Mouse (Mus musculus) liver, postnatal 0 days (tissue): ENCODE measurements at regions not wholly inside any gene's neighbourhood (a gene's known extent, or its start where the extent isn't known, plus 50 kb on each side); places are given as distances from the start of the nearest gene placed in this dataset.
A peak's percentile ranks its signal among the peaks of the same experiment; 100 is the strongest.

ENCODE experiments used
- ATAC-seq: fragments of 200-750 bp; cut with Nextera tagmentation; 2 replicates; pipeline ENCODE4 v1.8.0; 2017; ENCODE audit warnings: mild to moderate bottlenecking, moderate library complexity
- DNase-seq: peaks from one replicate; pipeline ENCODE4 v3.0.0-alpha.2; 2016
- H3K27ac ChIP-seq: fragments of 300-500 bp; sonication (generic); 2 replicates; pipeline ENCODE4 v1.5.1; 2014; ENCODE audit warnings: antibody characterized with exemption, moderate library complexity, mild to moderate bottlenecking, low read depth
- H3K27me3 ChIP-seq: fragments of 300-500 bp; sonication (generic); 2 replicates; pipeline ENCODE4 v1.6.1; 2014; ENCODE audit warnings: low read length, control low read depth, mixed read lengths; ENCODE audit not compliant: insufficient read depth
- H3K36me3 ChIP-seq: fragments of 300-500 bp; sonication (generic); replicated peaks from 2 replicates; pipeline ENCODE4 v1.6.1; 2014; ENCODE audit warnings: mild to moderate bottlenecking, control low read depth, low read length, moderate library complexity, mixed read lengths; ENCODE audit not compliant: insufficient read depth
- H3K4me1 ChIP-seq: fragments of 300-500 bp; sonication (generic); 2 replicates; pipeline ENCODE4 v1.6.1; 2014; ENCODE audit warnings: antibody characterized with exemption, mild to moderate bottlenecking, control low read depth; ENCODE audit not compliant: insufficient read depth
- H3K4me2 ChIP-seq: fragments of 300-500 bp; sonication (generic); 2 replicates; pipeline ENCODE4 v1.6.1; 2014; ENCODE audit warnings: low read depth, mild to moderate bottlenecking, low read length, moderate library complexity, mixed read lengths
- H3K4me3 ChIP-seq: fragments of 300-500 bp; sonication (generic); 2 replicates; pipeline ENCODE4 v1.5.1; 2014; ENCODE audit warnings: low read depth, low read length
- H3K9ac ChIP-seq: fragments of 300-500 bp; sonication (generic); replicated peaks from 2 replicates; pipeline ENCODE4 v1.6.1; 2014; ENCODE audit warnings: mild to moderate bottlenecking, moderate library complexity
- H3K9me3 ChIP-seq: fragments of 300-500 bp; sonication (generic); 2 replicates; pipeline ENCODE4 v1.6.1; 2016; ENCODE audit warnings: mild to moderate bottlenecking, control low read depth, low read length, mixed read lengths
- CTCF ChIP-seq: sonication (generic); IDR thresholded peaks from 2 replicates; pipeline ENCODE4 v1.5.1; 2016; ENCODE audit warnings: antibody characterized with exemption, low read depth
- EP300 ChIP-seq: IDR thresholded peaks from 2 replicates; pipeline ENCODE4 v1.6.1; 2016; ENCODE audit warnings: antibody characterized with exemption, low read depth, mild to moderate bottlenecking
- WGBS: fragments of 180-500 bp; shearing (Covaris S2); extraction: QIAGEN DNeasy Blood & Tissue Kit; methylation state at CpG from one replicate; pipeline ENCODE4 v1.1.7; 2014; ENCODE audit not compliant: insufficient replicate concordance; 5-methylcytosine and 5-hydroxymethylcytosine counted together

GRCm38 (mm10) chr4:106214170-106214569 is 101.8 kb upstream of the Usp24 start:
- Histone ChIP-seq H3K4me1 (no peaks in the 10 kb centered on the region), H3K9ac (no peak overlapping the region), H3K27ac (no peak overlapping the region), H3K27me3 (no peaks in the 10 kb centered on the region), H3K9me3 (no peaks in the 10 kb centered on the region), H3K36me3 (no peaks in the 10 kb centered on the region), H3K4me2 (no peak overlapping the region), H3K4me3 (no peak overlapping the region)
- no peak for DNase-seq
- WGBS, result 70% methylated on average over 5 of the region's 5 CpGs
- no peak for ATAC-seq
- TF ChIP-seq EP300 (no peak), CTCF (no peak)

- Histone ChIP-seq H3K4me1 (no peaks in the 10 kb centered on the region), H3K9ac (no peak overlapping the region), H3K36me3 (no peaks in the 10 kb centered on the region), H3K27ac (no peak overlapping the region), H3K27me3 (no peaks in the 10 kb centered on the region), H3K4me2 (no peak overlapping the region), H3K4me3 (no peak overlapping the region), H3K9me3 (no peaks in the 10 kb centered on the region)
- WGBS, result 70% methylated on average over 9 of the region's 9 CpGs
- TF ChIP-seq CTCF, result no peak
- no peak for TF ChIP-seq EP300
- no peak for ATAC-seq
- peak; percentile 42 for DNase-seq
Measured at GRCm38 (mm10) chr4:106220621-106221020, 95.4 kb upstream of the Usp24 start.

GRCm38 (mm10) chr4:106225184-106225862 is 90.7 kb upstream of the Usp24 start:
- H3K27ac ChIP-seq, result no peak overlapping the region
- no peaks in the 10 kb centered on the region for H3K36me3 ChIP-seq
- ATAC-seq (no peak), DNase-seq (peak; percentile 58)
- H3K4me3 ChIP-seq, result 0 out of 2 replicates have a peak overlapping the region, but pooled peaks have one; percentile 13
- H3K27me3 ChIP-seq, result no peaks in the 10 kb centered on the region
- no peaks in the 10 kb centered on the region for H3K4me1 ChIP-seq
- TF ChIP-seq EP300, result no peak
- peak; percentile 82 for TF ChIP-seq CTCF
- WGBS, result 33% methylated on average over 12 of the region's 12 CpGs
- no peak overlapping the region for H3K9ac ChIP-seq
- H3K4me2 ChIP-seq, result peak overlapping the region; percentile 53
- peaks cover 2% of the 10 kb centered on the region; the same call in 1 of the 2 replicates for H3K9me3 ChIP-seq

GRCm38 (mm10) chr4:106227428-106227827 is 88.6 kb upstream of the Usp24 start:
- no peak overlapping the region for H3K4me3 ChIP-seq
- no peak for ATAC-seq
- DNase-seq, result no peak
- H3K4me1 ChIP-seq, result peaks cover 6% of the 10 kb centered on the region
- H3K9ac ChIP-seq, result no peak overlapping the region
- peaks cover 2% of the 10 kb centered on the region; the same call in 1 of the 2 replicates for H3K9me3 ChIP-seq
- 74% methylated on average over 8 of the region's 8 CpGs for WGBS
- no peaks in the 10 kb centered on the region for H3K27me3 ChIP-seq
- TF ChIP-seq CTCF (peak; percentile 18; the same call in 1 of the 2 replicates), EP300 (no peak)
- H3K36me3 ChIP-seq, result no peaks in the 10 kb centered on the region
- no peak overlapping the region for H3K27ac ChIP-seq
- no peak overlapping the region for H3K4me2 ChIP-seq

- Histone ChIP-seq H3K9me3 (peaks cover 2% of the 10 kb centered on the region; the same call in 1 of the 2 replicates), H3K27me3 (no peaks in the 10 kb centered on the region), H3K4me2 (no peak overlapping the region), H3K4me3 (no peak overlapping the region), H3K36me3 (no peaks in the 10 kb centered on the region), H3K4me1 (peaks cover 11% of the 10 kb centered on the region), H3K9ac (no peak overlapping the region), H3K27ac (no peak overlapping the region)
- 35% methylated on average over 9 of the region's 9 CpGs for WGBS
- ATAC-seq, result peak; percentile 67
- DNase-seq, result peak; percentile 76
- TF ChIP-seq EP300, result no peak
- TF ChIP-seq CTCF, result peak; percentile 98
Measured at GRCm38 (mm10) chr4:106228534-106228933, 87.5 kb upstream of the Usp24 start.

- Histone ChIP-seq H3K4me2 (no peak overlapping the region), H3K4me3 (no peak overlapping the region), H3K27me3 (no peaks in the 10 kb centered on the region), H3K27ac (no peak overlapping the region), H3K9ac (no peak overlapping the region), H3K9me3 (peaks cover 2% of the 10 kb centered on the region; the same call in 1 of the 2 replicates), H3K36me3 (no peaks in the 10 kb centered on the region), H3K4me1 (peaks cover 11% of the 10 kb centered on the region)
- DNase-seq (no peak), ATAC-seq (no peak)
- 49% methylated on average over 3 of the region's 3 CpGs for WGBS
- no peak for TF ChIP-seq CTCF
Measured at GRCm38 (mm10) chr4:106229526-106229925, 86.5 kb upstream of the Usp24 start.
